Mouse (Mus musculus): Measurements from ENCODE around the gene Cib1.

Gene Cib1

DNA sequence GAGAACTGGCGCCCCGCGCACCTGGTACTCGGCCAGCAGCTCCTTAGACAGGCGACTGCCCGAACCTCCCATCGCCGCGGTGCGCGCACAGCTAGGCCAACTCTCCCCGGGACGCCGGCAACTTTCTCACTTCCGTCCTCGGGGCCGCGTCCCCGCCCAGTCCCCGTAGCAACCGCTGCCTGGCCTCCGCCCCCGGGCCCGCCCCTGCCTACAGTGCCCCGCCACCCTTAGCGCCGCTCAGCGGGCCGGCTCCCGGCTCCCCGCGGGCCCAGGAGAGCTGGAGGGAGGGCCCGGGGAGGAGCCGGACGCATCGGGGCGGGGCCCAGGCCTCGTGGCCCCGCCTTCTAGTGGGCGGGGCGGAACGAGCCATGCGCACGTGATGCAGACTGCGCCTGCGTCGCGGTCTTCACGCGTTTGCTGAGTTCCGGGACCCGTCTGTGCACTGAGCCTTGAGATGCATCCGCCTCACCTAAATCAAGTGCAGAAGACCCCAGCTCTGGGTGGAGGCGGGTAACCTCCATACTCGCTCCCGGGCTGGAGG is at the start of gene Cib1, which contains the start of gene Gdpgp1:
TSS of gene Cib1 (minus strand) at position 325 of the 541 bp plus-strand sequence.
TSS of gene Gdpgp1 (plus strand) at position 377 of the 541 bp plus-strand sequence.
- peak; percentile 98 to 99 for DNase-seq (ENCODE audit: low spot score in 2 of 2)

GRCm38 (mm10) chr7:80281646-80282045 is 49.0 kb upstream of the Cib1 start:
- no peak for DNase-seq (ENCODE audit: low spot score in 2 of 2)

- DNase-seq (ENCODE audit: low spot score in 2 of 2) = no peak
Observed at GRCm38 (mm10) chr7:80280998-80281397, 48.4 kb upstream of the Cib1 start.

- no peak for DNase-seq (ENCODE audit: low spot score in 2 of 2)
Observed at GRCm38 (mm10) chr7:80280032-80280431, 47.4 kb upstream of the Cib1 start.

- no peak for DNase-seq (ENCODE audit: low spot score in 2 of 2)
Observed at GRCm38 (mm10) chr7:80276374-80276773, 43.8 kb upstream of the Cib1 start.

DNA sequence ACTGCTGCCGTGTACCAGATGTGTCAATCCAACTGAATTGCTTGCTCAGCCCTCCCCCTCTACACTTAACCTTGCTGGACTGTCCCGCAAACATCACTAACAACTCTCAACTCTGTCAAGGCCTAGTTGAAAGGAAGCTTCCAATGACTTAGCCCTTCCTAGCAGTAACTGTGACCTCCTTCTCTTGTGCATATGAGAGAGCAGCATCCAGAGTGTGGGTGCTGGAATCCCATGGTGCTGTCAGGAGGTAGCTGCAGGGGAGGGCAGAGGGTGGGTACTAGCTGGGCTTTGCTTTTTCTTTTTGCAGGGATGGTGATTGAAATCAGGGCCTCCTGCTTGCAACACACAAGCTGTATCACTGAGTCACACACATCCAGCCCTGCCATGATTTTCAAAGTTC is 40.8 kb upstream of the Cib1 start:
- DNase-seq (ENCODE audit: low spot score in 2 of 2) = no peak

- no peak for DNase-seq (ENCODE audit: low spot score in 2 of 2)
Observed at GRCm38 (mm10) chr7:80269751-80270255, 37.2 kb upstream of the Cib1 start.

- DNase-seq (ENCODE audit: low spot score in 2 of 2) = peak; percentile 92 to 96
Observed at GRCm38 (mm10) chr7:80268897-80269750, 36.5 kb upstream of the Cib1 start, which contains the start of gene Vps33b. Gene Vps33b (plus strand): TSS chr7:80269649.

GRCm38 (mm10) chr7:80267764-80268163 is 35.2 kb upstream of the Cib1 start:
- no peak for DNase-seq (ENCODE audit: low spot score in 2 of 2)

GRCm38 (mm10) chr7:80264606-80265005 is 32.0 kb upstream of the Cib1 start:
- DNase-seq (ENCODE audit: low spot score in 2 of 2) = no peak

- DNase-seq (ENCODE audit: low spot score in 2 of 2) = no peak
Observed at GRCm38 (mm10) chr7:80261372-80261990, 28.9 kb upstream of the Cib1 start.

GRCm38 (mm10) chr7:80260625-80261371 is 28.2 kb upstream of the Cib1 start, which contains the start of gene Ngrn:
Gene Ngrn (plus strand): TSS chr7:80261215.
- DNase-seq (ENCODE audit: low spot score in 2 of 2) = peak; percentile 81 to 87

GRCm38 (mm10) chr7:80257706-80258105 is 25.1 kb upstream of the Cib1 start:
- no peak for DNase-seq (ENCODE audit: low spot score in 2 of 2)

DNA sequence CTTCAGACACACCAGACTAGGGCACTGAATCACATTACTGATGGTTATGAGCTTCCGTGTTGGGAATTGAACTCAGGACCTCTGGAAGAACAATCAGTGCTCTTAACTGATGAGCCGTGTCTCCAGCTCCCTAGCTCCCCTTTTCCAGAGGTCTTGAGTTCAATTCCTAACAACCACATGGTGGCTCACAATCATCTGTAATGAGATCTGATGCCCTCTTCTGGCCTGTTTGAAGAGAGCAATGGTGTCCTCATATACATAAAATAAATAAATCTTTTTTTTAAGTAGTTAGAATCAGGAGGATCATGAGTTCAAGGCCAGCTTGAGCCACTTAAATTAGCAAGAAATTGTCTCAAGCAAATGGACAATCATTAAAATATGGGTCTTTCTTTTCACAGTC is 23.4 kb upstream of the Cib1 start:
- DNase-seq (ENCODE audit: low spot score in 2 of 2) = no peak

GRCm38 (mm10) chr7:80252886-80253285 is 20.3 kb upstream of the Cib1 start:
- no peak for DNase-seq (ENCODE audit: low spot score in 2 of 2)

- DNase-seq (ENCODE audit: low spot score in 2 of 2) = no peak
Observed at GRCm38 (mm10) chr7:80252437-80252836, 19.8 kb upstream of the Cib1 start.

DNA sequence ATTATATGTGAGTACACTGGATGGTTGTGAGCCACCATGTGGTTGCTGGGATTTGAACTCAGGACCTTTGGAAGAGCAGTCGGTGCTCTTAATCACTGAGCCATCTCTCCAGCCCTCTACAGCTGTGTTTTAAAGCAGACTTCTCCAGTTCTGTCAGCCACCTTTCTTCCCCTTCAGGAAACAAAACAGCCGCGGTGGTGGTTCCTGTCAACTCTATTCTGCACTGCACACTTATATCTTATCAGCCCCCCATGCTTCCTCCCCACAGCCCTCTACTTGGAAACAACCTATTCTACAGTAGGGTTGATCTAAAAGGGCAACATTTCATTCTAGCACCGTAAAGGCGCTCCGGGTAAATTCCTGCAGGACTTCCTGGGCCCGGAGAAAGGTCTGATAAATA is 14.2 kb upstream of the Cib1 start:
- DNase-seq (ENCODE audit: low spot score in 2 of 2) = no peak

GRCm38 (mm10) chr7:80246148-80246721 is 13.6 kb upstream of the Cib1 start, which contains the start of gene Ttll13:
Gene Ttll13 (plus strand): TSS chr7:80246376.
- DNase-seq (ENCODE audit: low spot score in 2 of 2) = peak; percentile 97

GRCm38 (mm10) chr7:80244851-80245250 is 12.2 kb upstream of the Cib1 start:
- no peak for DNase-seq (ENCODE audit: low spot score in 2 of 2)

- DNase-seq (ENCODE audit: low spot score in 2 of 2) = no peak
Observed at GRCm38 (mm10) chr7:80241661-80242060, 9.0 kb upstream of the Cib1 start.

- no peak for DNase-seq (ENCODE audit: low spot score in 2 of 2)
Observed at GRCm38 (mm10) chr7:80238542-80238941, 5.9 kb upstream of the Cib1 start.

Measured in spleen, postnatal 36 days (tissue).